Mouse (Mus musculus): ENCODE measurements around the gene Hyls1. TPM values are rescaled to one million over a fixed set of nuclear protein-coding genes. Genes with fewer than 3 reads are reported as not detected.
A peak's percentile ranks its signal among the peaks of the same experiment; 100 is the strongest.

The Hyls1 gene
- polyA plus RNA-seq, 1 experiment from 2014 or later: 5.0 TPM

- Histone ChIP-seq H3K4me1 (ENCODE audit: insufficient read depth, low read depth, low read length) (no peaks in the 10 kb centered on the region), H3K9ac (replicated peaks; ENCODE audit: low read depth) (no peak overlapping the region), H3K4me3 (ENCODE audit: low read depth, low read length) (no peak overlapping the region), H3K27ac (ENCODE audit: low read length) (no peak overlapping the region), H3K9me3 (ENCODE audit: low read length) (no peaks in the 10 kb centered on the region), H3K27me3 (replicated peaks; ENCODE audit: insufficient read depth, low read length) (no peaks in the 10 kb centered on the region), H3K4me2 (replicated peaks; ENCODE audit: low read depth, low read length) (no peak overlapping the region), H3K36me3 (ENCODE audit: insufficient read depth, low read length) (no peaks in the 10 kb centered on the region)
- TF ChIP-seq CTCF (IDR thresholded peaks at IDR 0.05) (no peak), EP300 (IDR thresholded peaks at IDR 0.05) (no peak)
- ATAC-seq (no peak), DNase-seq (ENCODE audit: low spot score) (no peak)
- WGBS: 67% methylated on average over 9 of the region's 9 CpGs
Measured at GRCm38 (mm10) chr9:35546745-35547144, 23.5 kb downstream of the Hyls1 start.

- Histone ChIP-seq H3K4me2 (replicated peaks; ENCODE audit: low read depth, low read length) (no peak overlapping the region), H3K4me3 (ENCODE audit: low read depth, low read length) (no peak overlapping the region), H3K36me3 (ENCODE audit: insufficient read depth, low read length) (no peaks in the 10 kb centered on the region), H3K9ac (replicated peaks; ENCODE audit: low read depth) (no peak overlapping the region), H3K9me3 (ENCODE audit: low read length) (no peaks in the 10 kb centered on the region), H3K4me1 (ENCODE audit: insufficient read depth, low read depth, low read length) (no peaks in the 10 kb centered on the region), H3K27ac (ENCODE audit: low read length) (no peak overlapping the region), H3K27me3 (replicated peaks; ENCODE audit: insufficient read depth, low read length) (no peaks in the 10 kb centered on the region)
- DNase-seq (ENCODE audit: low spot score) (no peak), ATAC-seq (no peak)
- TF ChIP-seq EP300 (IDR thresholded peaks at IDR 0.05) (no peak), CTCF (IDR thresholded peaks at IDR 0.05) (peak; percentile 32)
- 66% methylated on average over 12 of the region's 12 CpGs for WGBS
Measured at GRCm38 (mm10) chr9:35545704-35546103, 24.5 kb downstream of the Hyls1 start.

- ATAC-seq (no peak), DNase-seq (ENCODE audit: low spot score) (no peak)
- no peak overlapping the region for H3K9ac ChIP-seq (replicated peaks; ENCODE audit: low read depth)
- H3K27ac ChIP-seq (ENCODE audit: low read length): no peak overlapping the region
- WGBS: 72% methylated on average over 2 of the region's 2 CpGs
- H3K9me3 ChIP-seq (ENCODE audit: low read length): no peaks in the 10 kb centered on the region
- H3K4me2 ChIP-seq (replicated peaks; ENCODE audit: low read depth, low read length): no peak overlapping the region
- no peaks in the 10 kb centered on the region for H3K4me1 ChIP-seq (ENCODE audit: insufficient read depth, low read depth, low read length)
- H3K36me3 ChIP-seq (ENCODE audit: insufficient read depth, low read length): no peaks in the 10 kb centered on the region
- H3K27me3 ChIP-seq (replicated peaks; ENCODE audit: insufficient read depth, low read length): no peaks in the 10 kb centered on the region
- no peak for TF ChIP-seq CTCF (IDR thresholded peaks at IDR 0.05)
- TF ChIP-seq EP300 (IDR thresholded peaks at IDR 0.05): no peak
- H3K4me3 ChIP-seq (ENCODE audit: low read depth, low read length): no peak overlapping the region
Measured at GRCm38 (mm10) chr9:35544666-35545065, 25.5 kb downstream of the Hyls1 start.

GRCm38 (mm10) chr9:35543099-35543860, 26.9 kb downstream of the Hyls1 start:
- 77% methylated on average over 14 of the region's 14 CpGs for WGBS
- H3K9ac ChIP-seq (replicated peaks; ENCODE audit: low read depth): no peak overlapping the region
- no peaks in the 10 kb centered on the region for H3K27me3 ChIP-seq (replicated peaks; ENCODE audit: insufficient read depth, low read length)
- no peak overlapping the region for H3K4me3 ChIP-seq (ENCODE audit: low read depth, low read length)
- H3K36me3 ChIP-seq (ENCODE audit: insufficient read depth, low read length): no peaks in the 10 kb centered on the region
- ATAC-seq (no peak), DNase-seq (ENCODE audit: low spot score) (no peak)
- H3K9me3 ChIP-seq (ENCODE audit: low read length): no peaks in the 10 kb centered on the region
- H3K27ac ChIP-seq (ENCODE audit: low read length): no peak overlapping the region
- no peak for TF ChIP-seq CTCF (IDR thresholded peaks at IDR 0.05)
- no peak for TF ChIP-seq EP300 (IDR thresholded peaks at IDR 0.05)
- H3K4me2 ChIP-seq (replicated peaks; ENCODE audit: low read depth, low read length): no peak overlapping the region
- no peaks in the 10 kb centered on the region for H3K4me1 ChIP-seq (ENCODE audit: insufficient read depth, low read depth, low read length)

- ATAC-seq: no peak
- H3K9me3 ChIP-seq (ENCODE audit: low read length): no peaks in the 10 kb centered on the region
- no peak overlapping the region for H3K4me2 ChIP-seq (replicated peaks; ENCODE audit: low read depth, low read length)
- H3K4me1 ChIP-seq (ENCODE audit: insufficient read depth, low read depth, low read length): no peaks in the 10 kb centered on the region
- H3K27ac ChIP-seq (ENCODE audit: low read length): no peak overlapping the region
- H3K4me3 ChIP-seq (ENCODE audit: low read depth, low read length): no peak overlapping the region
- H3K36me3 ChIP-seq (ENCODE audit: insufficient read depth, low read length): no peaks in the 10 kb centered on the region
- DNase-seq (ENCODE audit: low spot score): no peak
- no peaks in the 10 kb centered on the region for H3K27me3 ChIP-seq (replicated peaks; ENCODE audit: insufficient read depth, low read length)
- H3K9ac ChIP-seq (replicated peaks; ENCODE audit: low read depth): no peak overlapping the region
- 61% methylated on average over 6 of the region's 6 CpGs for WGBS
- TF ChIP-seq EP300 (IDR thresholded peaks at IDR 0.05) (no peak), CTCF (IDR thresholded peaks at IDR 0.05) (no peak)
Measured at GRCm38 (mm10) chr9:35541941-35542340, 28.3 kb downstream of the Hyls1 start.

- no peaks in the 10 kb centered on the region for H3K4me1 ChIP-seq (ENCODE audit: insufficient read depth, low read depth, low read length)
- no peak overlapping the region for H3K9ac ChIP-seq (replicated peaks; ENCODE audit: low read depth)
- ATAC-seq (peak; percentile 57), DNase-seq (ENCODE audit: low spot score) (peak; percentile 82)
- no peaks in the 10 kb centered on the region for H3K27me3 ChIP-seq (replicated peaks; ENCODE audit: insufficient read depth, low read length)
- H3K4me3 ChIP-seq (ENCODE audit: low read depth, low read length): no peak overlapping the region
- H3K4me2 ChIP-seq (replicated peaks; ENCODE audit: low read depth, low read length): no peak overlapping the region
- no peaks in the 10 kb centered on the region for H3K36me3 ChIP-seq (ENCODE audit: insufficient read depth, low read length)
- no peak for TF ChIP-seq EP300 (IDR thresholded peaks at IDR 0.05)
- TF ChIP-seq CTCF (IDR thresholded peaks at IDR 0.05): peak; percentile 80
- 7% methylated on average over 6 of the region's 6 CpGs for WGBS
- no peak overlapping the region for H3K27ac ChIP-seq (ENCODE audit: low read length)
- H3K9me3 ChIP-seq (ENCODE audit: low read length): no peaks in the 10 kb centered on the region
Measured at GRCm38 (mm10) chr9:35541488-35541887, 28.7 kb downstream of the Hyls1 start.
